Mouse (Mus musculus): Measurements from ENCODE around the gene Qpctl. TPM values are rescaled to one million over a fixed set of nuclear protein-coding genes. Genes with fewer than 3 reads are reported as not detected.

Qpctl gene
- polyA plus RNA-seq, 1 experiment from 2014 or later = 22.4 TPM

GRCm38 (mm10) chr7:19097217-19097616, 51.9 kb downstream of the Qpctl start:
- Histone ChIP-seq H3K27ac (ENCODE audit: low read length) (no peak overlapping the region), H3K27me3 (replicated peaks; ENCODE audit: control insufficient read depth, insufficient read depth, low read length) (no peaks in the 10 kb centered on the region), H3K9ac (replicated peaks; ENCODE audit: low read depth, low read length) (no peak overlapping the region), H3K4me2 (ENCODE audit: low read length) (no peak overlapping the region), H3K9me3 (ENCODE audit: control insufficient read depth, low read length) (no peaks in the 10 kb centered on the region), H3K4me3 (replicated peaks; ENCODE audit: low read length) (no peak overlapping the region), H3K4me1 (replicated peaks; ENCODE audit: control insufficient read depth, insufficient read depth, low read length) (peaks cover 44% of the 10 kb centered on the region), H3K36me3 (ENCODE audit: control insufficient read depth, insufficient read depth) (no peaks in the 10 kb centered on the region)
- 58% methylated on average over 2 of the region's 2 CpGs for WGBS
- no peak for ATAC-seq

- Histone ChIP-seq H3K4me1 (replicated peaks; ENCODE audit: control insufficient read depth, insufficient read depth, low read length) (peaks cover 47% of the 10 kb centered on the region), H3K27ac (ENCODE audit: low read length) (no peak overlapping the region), H3K4me2 (ENCODE audit: low read length) (peak overlapping the region; percentile 95), H3K36me3 (ENCODE audit: control insufficient read depth, insufficient read depth) (no peaks in the 10 kb centered on the region), H3K4me3 (replicated peaks; ENCODE audit: low read length) (no peak overlapping the region; the same call in 1 of the 2 replicates), H3K9ac (replicated peaks; ENCODE audit: low read depth, low read length) (no peak overlapping the region), H3K9me3 (ENCODE audit: control insufficient read depth, low read length) (no peaks in the 10 kb centered on the region), H3K27me3 (replicated peaks; ENCODE audit: control insufficient read depth, insufficient read depth, low read length) (no peaks in the 10 kb centered on the region)
- ATAC-seq = no peak
- WGBS = 53% methylated on average over 5 of the region's 5 CpGs
These were observed 52.6 kb downstream of the Qpctl start for GRCm38 (mm10) chr7:19096421-19096976.

- ATAC-seq = no peak
- no peak overlapping the region for H3K27ac ChIP-seq (ENCODE audit: low read length)
These were observed 53.4 kb downstream of the Qpctl start for GRCm38 (mm10) chr7:19095751-19096110.

GRCm38 (mm10) chr7:19094826-19095750, 54.0 kb downstream of the Qpctl start:
- H3K9me3 ChIP-seq (ENCODE audit: control insufficient read depth, low read length) = no peaks in the 10 kb centered on the region
- no peaks in the 10 kb centered on the region for H3K27me3 ChIP-seq (replicated peaks; ENCODE audit: control insufficient read depth, insufficient read depth, low read length)
- peak overlapping the region; percentile 57 for H3K4me3 ChIP-seq (replicated peaks; ENCODE audit: low read length)
- peaks cover 47% of the 10 kb centered on the region for H3K4me1 ChIP-seq (replicated peaks; ENCODE audit: control insufficient read depth, insufficient read depth, low read length)
- H3K9ac ChIP-seq (replicated peaks; ENCODE audit: low read depth, low read length) = peak overlapping the region; percentile 63
- ATAC-seq = 0 out of 2 replicates have a peak, but pooled peaks have one; percentile 2
- H3K4me2 ChIP-seq (ENCODE audit: low read length) = peak overlapping the region; percentile 95
- 0 out of 2 replicates have a peak, but pooled peaks cover 5% of the 10 kb centered on the region for H3K36me3 ChIP-seq (ENCODE audit: control insufficient read depth, insufficient read depth)
- H3K27ac ChIP-seq (ENCODE audit: low read length) = peak overlapping the region; percentile 67
- WGBS = under 1% methylated on average over 84 of the region's 87 CpGs

More at GRCm38 (mm10) chr7:19095751-19096110, 53.4 kb downstream of the Qpctl start:
- Histone ChIP-seq H3K4me3 (replicated peaks; ENCODE audit: low read length) (peak overlapping the region; percentile 57), H3K36me3 (ENCODE audit: control insufficient read depth, insufficient read depth) (0 out of 2 replicates have a peak, but pooled peaks cover 2% of the 10 kb centered on the region), H3K4me1 (replicated peaks; ENCODE audit: control insufficient read depth, insufficient read depth, low read length) (peaks cover 47% of the 10 kb centered on the region), H3K9me3 (ENCODE audit: control insufficient read depth, low read length) (no peaks in the 10 kb centered on the region), H3K4me2 (ENCODE audit: low read length) (peak overlapping the region; percentile 95), H3K9ac (replicated peaks; ENCODE audit: low read depth, low read length) (peak overlapping the region; percentile 63), H3K27me3 (replicated peaks; ENCODE audit: control insufficient read depth, insufficient read depth, low read length) (no peaks in the 10 kb centered on the region)
- WGBS = under 1% methylated on average over 19 of the region's 19 CpGs

GRCm38 (mm10) chr7:19094471-19094825, 54.6 kb downstream of the Qpctl start, which contains the start of gene Six5:
Gene Six5, plus strand, starts transcription at chr7:19094594.
- peak within 1 kb of the TSS; percentile 63 for H3K9ac ChIP-seq (replicated peaks; ENCODE audit: low read depth, low read length)
- ATAC-seq = no peak

GRCm38 (mm10) chr7:19093537-19094385, 55.3 kb downstream of the Qpctl start:
- Histone ChIP-seq H3K4me2 (ENCODE audit: low read length) (peak overlapping the region; percentile 95), H3K9ac (replicated peaks; ENCODE audit: low read depth, low read length) (peak overlapping the region; percentile 63), H3K4me3 (replicated peaks; ENCODE audit: low read length) (peak overlapping the region; percentile 57), H3K27ac (ENCODE audit: low read length) (peak overlapping the region; percentile 67), H3K4me1 (replicated peaks; ENCODE audit: control insufficient read depth, insufficient read depth, low read length) (peaks cover 47% of the 10 kb centered on the region), H3K27me3 (replicated peaks; ENCODE audit: control insufficient read depth, insufficient read depth, low read length) (no peaks in the 10 kb centered on the region), H3K9me3 (ENCODE audit: control insufficient read depth, low read length) (no peaks in the 10 kb centered on the region), H3K36me3 (ENCODE audit: control insufficient read depth, insufficient read depth) (0 out of 2 replicates have a peak, but pooled peaks cover 5% of the 10 kb centered on the region)
- under 1% methylated on average over 43 of the region's 45 CpGs for WGBS
- peak; percentile 65 for ATAC-seq

More at GRCm38 (mm10) chr7:19094471-19094825, 54.6 kb downstream of the Qpctl start, which contains the start of gene Six5:
- Histone ChIP-seq H3K36me3 (ENCODE audit: control insufficient read depth, insufficient read depth) (0 out of 2 replicates have a peak, but pooled peaks cover 5% of the 10 kb centered on the region), H3K4me1 (replicated peaks; ENCODE audit: control insufficient read depth, insufficient read depth, low read length) (peaks cover 47% of the 10 kb centered on the region), H3K27ac (ENCODE audit: low read length) (peak within 1 kb of the TSS; percentile 67), H3K4me3 (replicated peaks; ENCODE audit: low read length) (peak within 1 kb of the TSS; percentile 57), H3K4me2 (ENCODE audit: low read length) (peak within 1 kb of the TSS; percentile 95), H3K9me3 (ENCODE audit: control insufficient read depth, low read length) (no peaks in the 10 kb centered on the region), H3K27me3 (replicated peaks; ENCODE audit: control insufficient read depth, insufficient read depth, low read length) (no peaks in the 10 kb centered on the region)
- 2% methylated on average over 25 of the region's 36 CpGs for WGBS

GRCm38 (mm10) chr7:19093174-19093521, 55.9 kb downstream of the Qpctl start:
- Histone ChIP-seq H3K4me3 (replicated peaks; ENCODE audit: low read length) (peak overlapping the region; percentile 57), H3K27me3 (replicated peaks; ENCODE audit: control insufficient read depth, insufficient read depth, low read length) (no peaks in the 10 kb centered on the region), H3K27ac (ENCODE audit: low read length) (peak overlapping the region; percentile 61), H3K36me3 (ENCODE audit: control insufficient read depth, insufficient read depth) (peaks cover 6% of the 10 kb centered on the region), H3K4me2 (ENCODE audit: low read length) (peak overlapping the region; percentile 95), H3K4me1 (replicated peaks; ENCODE audit: control insufficient read depth, insufficient read depth, low read length) (peaks cover 47% of the 10 kb centered on the region), H3K9me3 (ENCODE audit: control insufficient read depth, low read length) (no peaks in the 10 kb centered on the region), H3K9ac (replicated peaks; ENCODE audit: low read depth, low read length) (0 out of 2 replicates have a peak overlapping the region, but pooled peaks have one; percentile 26)
- 2% methylated on average over 11 of the region's 15 CpGs for WGBS
- ATAC-seq = peak; percentile 49

GRCm38 (mm10) chr7:19092381-19093173, 56.5 kb downstream of the Qpctl start:
- H3K4me2 ChIP-seq (ENCODE audit: low read length) = peak overlapping the region; percentile 95
- no peaks in the 10 kb centered on the region for H3K9me3 ChIP-seq (ENCODE audit: control insufficient read depth, low read length)
- H3K4me3 ChIP-seq (replicated peaks; ENCODE audit: low read length) = 0 out of 2 replicates have a peak overlapping the region, but pooled peaks have one; percentile 6
- no peak overlapping the region; the same call in 1 of the 2 replicates for H3K27ac ChIP-seq (ENCODE audit: low read length)
- H3K27me3 ChIP-seq (replicated peaks; ENCODE audit: control insufficient read depth, insufficient read depth, low read length) = no peaks in the 10 kb centered on the region
- H3K9ac ChIP-seq (replicated peaks; ENCODE audit: low read depth, low read length) = peak overlapping the region; percentile 41; the same call in 1 of the 2 replicates
- 3% methylated on average over 38 of the region's 38 CpGs for WGBS
- H3K36me3 ChIP-seq (ENCODE audit: control insufficient read depth, insufficient read depth) = peaks cover 10% of the 10 kb centered on the region
- H3K4me1 ChIP-seq (replicated peaks; ENCODE audit: control insufficient read depth, insufficient read depth, low read length) = peaks cover 47% of the 10 kb centered on the region
- peak; percentile 61 for ATAC-seq

Data from forebrain, embryonic 16.5 days (tissue).